Mouse (Mus musculus) gastrocnemius, adult 18-20 months (tissue): Measurements from ENCODE around the gene Amdhd2. TPM values are rescaled to one million over a fixed set of nuclear protein-coding genes. Genes with fewer than 3 reads are reported as not detected.

ENCODE experiments used
- DNase-seq: peaks from one replicate; pipeline ENCODE4 v3.0.0; 2021; ENCODE audit warnings: low spot score
- total RNA-seq, 2 experiments: library from RNA; stranded (reverse); gene quantifications; 2 replicates each; pipeline ENCODE4 v1.2.3; 2021

Amdhd2 gene
- total RNA-seq, 2 experiments from 2014 or later, result 9.1 to 9.2 TPM

GRCm38 (mm10) chr17:24108896-24109295 lies 54.7 kb downstream of the Amdhd2 start:
- peak; percentile 69 for DNase-seq

Other genes with a start within 250 kb of the Amdhd2 start
- gene Dcpp3, start 246.3 kb downstream of the Amdhd2 start, total RNA-seq, result not detected
- gene Sbp, start 222.1 kb downstream of the Amdhd2 start, total RNA-seq, result not detected
- not detected for gene Sbpl, start 208.5 kb downstream of the Amdhd2 start, total RNA-seq
- not detected for gene Prss30, start 183.2 kb downstream of the Amdhd2 start, total RNA-seq
- gene Prss22, start 165.7 kb downstream of the Amdhd2 start, total RNA-seq, result not detected
- not detected for gene Prss27, start 125.6 kb downstream of the Amdhd2 start, total RNA-seq
- 1 to 10 TPM; 6.1 to 7.8 TPM for gene Kctd5, start 90.3 kb downstream of the Amdhd2 start, total RNA-seq
- gene Pdpk1, start 12.8 kb downstream of the Amdhd2 start, total RNA-seq, result 10 to 100 TPM; 31.2 to 40.1 TPM
- gene Atp6v0c, start 5.9 kb upstream of the Amdhd2 start, total RNA-seq, result 100 to 1,000 TPM; 151 to 164 TPM
- 1 to 10 TPM; 4.2 to 5.5 TPM for gene Tbc1d24, start 41.8 kb upstream of the Amdhd2 start, total RNA-seq
- under 1 TPM; 0.21 to 0.31 TPM for gene Ntn3, start 45.8 kb upstream of the Amdhd2 start, total RNA-seq
- gene Tedc2, start 57.1 kb upstream of the Amdhd2 start, total RNA-seq, result 1 to 10 TPM; 1.2 to 1.5 TPM
- gene Ccnf, start 87.7 kb upstream of the Amdhd2 start, total RNA-seq, result under 1 TPM; 0.25 to 0.50 TPM
- not detected for gene Abca17, start 187.3 kb upstream of the Amdhd2 start, total RNA-seq
- 1 to 10 TPM; 6.9 to 7.1 TPM for gene Abca3, start 188.2 kb upstream of the Amdhd2 start, total RNA-seq